Mouse (Mus musculus): ENCODE results near the gene Gm21891. TPM values are rescaled to one million over a fixed set of nuclear protein-coding genes. Genes with fewer than 3 reads are reported as not detected.
"Not testable (repeated sequence)": the region's sequence is repeated elsewhere in the genome, so short reads cannot be mapped to it uniquely, and the experiment has no call there.

The Gm21891 gene
- not detected in 2 replicates for polyA plus RNA-seq (2012; rRNA removed)

DNA sequence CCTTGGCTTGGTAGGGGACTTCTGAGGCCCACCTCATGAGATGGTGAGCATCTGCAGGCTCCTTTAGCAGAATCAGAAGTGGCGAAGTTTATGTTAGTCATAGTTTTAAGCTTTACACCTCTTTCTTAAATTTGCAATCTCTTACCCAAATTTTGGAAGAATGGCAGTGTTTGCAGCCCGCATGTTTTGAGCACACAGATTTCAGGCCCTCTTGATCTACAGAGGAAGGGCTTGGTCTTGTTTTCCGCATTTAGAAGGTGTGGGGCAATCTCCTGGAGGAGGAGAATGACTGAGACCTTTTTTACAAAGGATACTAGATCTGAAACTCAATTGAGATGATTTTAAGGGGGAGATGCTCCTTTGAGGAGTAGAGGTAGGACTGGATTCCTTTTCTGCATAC lies at the start of gene Gm21891:
Gene Gm21891 (minus strand): TSS at position 101 of the 400 bp plus-strand sequence.
- H3K36me3 ChIP-seq (ENCODE audit: control insufficient read depth, insufficient read depth, low read length); H3K27ac ChIP-seq (ENCODE audit: insufficient read depth, low read depth, low read length); H3K27me3 ChIP-seq (replicated peaks; ENCODE audit: control insufficient read depth, insufficient read depth, low read length); DNase-seq; H3K4me1 ChIP-seq (ENCODE audit: control insufficient read depth, insufficient read depth, low read length); H3K4me3 ChIP-seq (ENCODE audit: insufficient read depth, low read depth, low read length): not testable (repeated sequence)
- no CpG with 5 or more reads among the region's 3 CpGs for WGBS

DNA sequence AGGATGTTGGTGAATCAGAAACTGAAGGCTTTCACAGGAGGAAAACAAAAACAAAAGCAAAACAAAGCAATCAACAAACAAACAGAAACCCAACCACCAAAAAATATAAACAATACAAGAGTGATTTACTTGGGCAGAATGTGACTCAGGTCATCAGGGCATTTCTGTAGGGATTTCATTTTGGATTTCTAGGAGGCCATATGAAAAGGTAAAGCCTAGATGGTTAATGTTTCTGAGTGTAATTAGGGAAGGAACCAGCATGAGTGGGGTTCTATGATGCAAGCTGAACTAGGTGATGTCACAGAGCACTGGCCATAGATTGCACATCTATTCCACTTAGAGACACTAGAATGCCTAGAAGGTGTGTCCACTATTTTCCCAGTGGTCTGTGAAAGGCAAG lies 28.4 kb upstream of the Gm21891 start, which contains the start of gene Gm21425:
Gene Gm21425 (plus strand): TSS at position 301 of the 400 bp plus-strand sequence.
- H3K4me3 ChIP-seq (ENCODE audit: insufficient read depth, low read depth, low read length); DNase-seq; H3K27me3 ChIP-seq (replicated peaks; ENCODE audit: control insufficient read depth, insufficient read depth, low read length); H3K36me3 ChIP-seq (ENCODE audit: control insufficient read depth, insufficient read depth, low read length); H3K4me1 ChIP-seq (ENCODE audit: control insufficient read depth, insufficient read depth, low read length); H3K27ac ChIP-seq (ENCODE audit: insufficient read depth, low read depth, low read length): not testable (repeated sequence)

Other genes with a start within 250 kb of the Gm21891 start
- not detected in 2 replicates for gene Gm20807, start 90.6 kb downstream of the Gm21891 start, polyA plus RNA-seq (2012; rRNA removed)
- gene Gm21425, start 28.5 kb upstream of the Gm21891 start, polyA plus RNA-seq (2012; rRNA removed): not detected in 2 replicates
- gene Gm21828, start 90.4 kb upstream of the Gm21891 start, polyA plus RNA-seq (2012; rRNA removed): not detected in 2 replicates
- gene Gm21440, start 118.9 kb upstream of the Gm21891 start, polyA plus RNA-seq (2012; rRNA removed): not detected in 2 replicates
- gene Gm21454, start 119.0 kb upstream of the Gm21891 start, polyA plus RNA-seq (2012; rRNA removed): not detected in 2 replicates
- gene Gm21725, start 215.6 kb upstream of the Gm21891 start, polyA plus RNA-seq (2012; rRNA removed): not detected in 2 replicates